Mouse (Mus musculus) neural tube, embryonic 10.5 days (tissue): ENCODE measurements around the gene Gm17728.
"Not testable (repeated sequence)": the region's sequence is repeated elsewhere in the genome, so short reads cannot be mapped to it uniquely, and the experiment has no call there.

Source experiments
- DNase-seq: peaks from one replicate; pipeline ENCODE4 v3.0.0-alpha.2; 2017; ENCODE audit warnings: low spot score; ENCODE audit errors: extremely low spot score

Gm17728 gene

DNA sequence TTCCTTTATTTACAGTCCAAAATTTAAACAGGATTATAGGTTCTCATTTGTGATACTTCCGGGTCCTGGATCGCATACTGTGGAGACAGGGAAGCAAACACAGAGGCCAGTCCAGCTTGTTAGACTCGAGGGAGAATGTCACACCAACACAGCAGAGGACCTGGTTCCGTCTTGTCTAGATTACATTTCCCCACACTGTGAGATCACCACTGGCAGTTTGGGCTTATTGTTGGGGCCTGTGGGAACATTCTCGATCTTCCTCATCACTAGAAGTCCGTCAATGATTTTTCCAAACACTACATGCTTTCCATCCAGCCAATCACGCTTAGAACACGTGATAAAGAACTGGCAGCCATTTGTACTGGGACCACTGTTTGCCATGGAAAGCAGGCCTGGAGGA, at the start of gene Gm17728:
Gm17728 (plus strand) TSS at position 301 of the 400 bp plus-strand sequence.
- not testable (repeated sequence) for DNase-seq

DNA sequence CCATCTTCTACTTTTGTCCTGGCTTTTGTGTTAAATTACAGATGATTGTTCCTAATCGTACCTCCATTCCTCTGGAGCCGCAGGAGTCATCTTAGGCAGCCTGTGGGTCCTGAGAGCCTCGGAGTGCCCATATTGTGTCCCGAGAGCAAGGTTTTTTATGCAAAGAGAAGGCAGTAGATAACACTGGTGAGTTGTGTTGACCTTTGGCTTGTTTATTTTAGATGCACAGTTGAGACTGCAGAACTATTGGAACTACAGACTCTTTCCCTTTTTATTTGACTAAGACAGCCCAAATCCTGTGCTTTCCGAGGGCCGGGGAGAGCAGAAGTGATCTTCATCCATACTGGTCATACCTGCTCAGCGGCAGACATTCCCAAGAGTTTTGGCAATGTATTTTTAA, 24.4 kb upstream of the Gm17728 start:
- no peak for DNase-seq

- no peak for DNase-seq
These were observed 23.3 kb upstream of the Gm17728 start for GRCm38 (mm10) chr17:9398551-9398950.

DNA sequence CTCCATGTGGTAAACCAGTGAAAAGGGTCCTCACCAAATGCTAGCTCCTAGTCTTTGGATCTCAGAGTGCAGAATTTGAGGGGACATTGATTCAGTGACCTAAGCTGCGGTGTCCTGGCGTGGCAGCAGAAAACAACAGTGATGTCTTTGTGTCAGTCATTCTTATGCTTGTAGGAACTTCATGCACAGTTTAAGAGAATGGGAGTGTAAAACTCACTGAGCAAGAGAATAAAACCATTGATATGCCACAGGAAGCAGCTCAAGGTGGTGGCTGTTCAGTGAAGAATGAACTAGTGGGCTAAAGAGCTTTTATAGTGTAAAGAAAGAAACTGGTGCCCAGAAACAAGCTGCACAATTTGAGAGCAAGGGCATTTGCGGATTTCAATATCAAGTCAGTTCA, 17.9 kb upstream of the Gm17728 start:
- no peak for DNase-seq

GRCm38 (mm10) chr17:9407640-9408039, 14.2 kb upstream of the Gm17728 start:
- no peak for DNase-seq

DNA sequence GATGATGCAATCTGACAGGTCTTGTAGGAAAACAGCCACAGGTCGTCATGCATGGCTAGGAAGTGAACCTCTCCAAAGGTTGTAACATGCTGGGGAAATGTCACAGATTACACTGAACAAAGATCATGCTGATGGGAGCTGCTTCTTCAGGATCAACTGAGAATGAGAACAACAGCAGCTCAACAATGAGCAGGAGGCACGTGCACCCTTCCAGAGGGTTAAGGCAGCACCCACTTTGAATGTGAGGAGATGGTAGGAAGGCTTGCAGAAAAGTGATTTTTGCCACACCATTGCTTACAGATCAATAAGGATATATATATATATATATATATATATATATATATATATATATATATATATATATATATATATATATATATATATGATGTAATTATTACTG, 2.8 kb upstream of the Gm17728 start:
- no peak for DNase-seq

GRCm38 (mm10) chr17:9428374-9428994, 6.6 kb downstream of the Gm17728 start:
- DNase-seq = peak; percentile 29

GRCm38 (mm10) chr17:9439997-9440655, 18.3 kb downstream of the Gm17728 start:
- DNase-seq = no peak

DNA sequence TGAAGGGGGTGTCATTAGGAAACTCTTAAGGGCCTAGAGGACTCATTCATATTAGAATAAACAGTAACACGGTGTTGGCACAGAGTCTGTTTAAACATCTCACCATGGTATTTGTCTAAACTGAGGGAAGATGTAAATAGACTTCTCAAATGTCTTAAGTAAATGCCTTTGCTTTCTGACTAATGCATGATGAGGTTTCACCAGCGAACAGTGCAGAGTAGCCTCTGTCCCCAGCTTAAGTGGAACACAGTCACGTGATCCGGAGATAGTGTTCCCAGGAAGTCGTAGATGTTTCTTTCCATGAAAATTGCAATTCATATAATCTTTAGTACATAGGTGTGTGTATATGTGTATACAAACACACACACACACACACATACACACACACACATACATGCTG, 34.5 kb downstream of the Gm17728 start:
- no peak for DNase-seq

DNA sequence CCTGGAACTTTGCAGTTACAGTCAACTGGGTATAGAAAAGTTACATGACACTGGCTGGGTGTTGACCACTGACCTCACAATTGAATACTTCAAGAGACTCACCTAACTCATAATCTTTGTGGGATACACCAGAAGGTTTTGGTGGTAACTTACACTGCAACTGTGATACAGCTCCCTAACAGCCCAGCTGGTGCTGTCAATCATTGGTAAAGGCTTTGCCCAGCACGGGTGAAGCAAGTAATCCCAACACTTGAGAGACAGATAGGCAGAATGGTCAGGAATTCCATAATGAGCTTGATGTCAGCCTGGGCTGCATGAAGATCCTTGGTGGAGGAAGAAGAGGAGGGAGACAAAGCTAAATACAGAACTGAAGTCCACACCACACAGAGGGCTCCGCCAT, 39.0 kb downstream of the Gm17728 start:
- DNase-seq = no peak
